Mouse (Mus musculus): Measurements from ENCODE around the gene Taf5l. TPM values are rescaled to one million over a fixed set of nuclear protein-coding genes. Genes with fewer than 3 reads are reported as not detected.
"Not testable (repeated sequence)": the region's sequence is repeated elsewhere in the genome, so short reads cannot be mapped to it uniquely, and the experiment has no call there.

Taf5l gene
- polyA plus RNA-seq, 1 experiment from 2014 or later = 28.0 TPM

DNA sequence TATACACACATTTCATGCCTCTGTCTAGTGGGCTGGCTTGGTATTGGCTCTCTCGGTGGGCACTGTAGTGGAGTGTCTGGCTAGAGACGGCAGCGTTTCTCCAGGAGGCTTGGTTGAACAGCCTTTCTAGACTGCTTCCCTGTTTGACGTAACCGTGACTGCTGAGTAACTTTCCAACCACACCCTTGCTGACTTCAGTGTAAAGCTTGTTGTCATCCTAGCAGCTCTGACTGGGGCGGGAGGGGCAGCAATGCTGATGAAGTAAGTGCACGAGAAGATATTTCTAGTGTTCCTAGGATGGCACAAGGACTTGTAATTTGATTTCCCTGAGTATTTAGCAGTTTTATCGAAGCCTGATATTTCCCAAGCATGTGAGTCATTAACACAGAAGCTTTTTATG, 24.7 kb upstream of the Taf5l start:
- Histone ChIP-seq H3K9me3 (replicated peaks; ENCODE audit: control insufficient read depth, low read length) (no peaks in the 10 kb centered on the region), H3K9ac (ENCODE audit: low read length) (no peak overlapping the region), H3K4me3 (replicated peaks; ENCODE audit: low read length) (no peak overlapping the region), H3K36me3 (ENCODE audit: control insufficient read depth, insufficient read depth, low read length) (no peaks in the 10 kb centered on the region), H3K27ac (ENCODE audit: low read length) (no peak overlapping the region), H3K27me3 (ENCODE audit: control insufficient read depth, insufficient read depth, low read length) (no peaks in the 10 kb centered on the region), H3K4me1 (ENCODE audit: control insufficient read depth, insufficient read depth, low read length) (no peaks in the 10 kb centered on the region), H3K4me2 (ENCODE audit: low read depth, low read length) (no peak overlapping the region)
- 0 out of 2 replicates have a peak, but pooled peaks have one; percentile 40 for ATAC-seq (ENCODE audit: insufficient read depth, low FRiP score)
- WGBS = 81% methylated on average over 8 of the region's 8 CpGs

DNA sequence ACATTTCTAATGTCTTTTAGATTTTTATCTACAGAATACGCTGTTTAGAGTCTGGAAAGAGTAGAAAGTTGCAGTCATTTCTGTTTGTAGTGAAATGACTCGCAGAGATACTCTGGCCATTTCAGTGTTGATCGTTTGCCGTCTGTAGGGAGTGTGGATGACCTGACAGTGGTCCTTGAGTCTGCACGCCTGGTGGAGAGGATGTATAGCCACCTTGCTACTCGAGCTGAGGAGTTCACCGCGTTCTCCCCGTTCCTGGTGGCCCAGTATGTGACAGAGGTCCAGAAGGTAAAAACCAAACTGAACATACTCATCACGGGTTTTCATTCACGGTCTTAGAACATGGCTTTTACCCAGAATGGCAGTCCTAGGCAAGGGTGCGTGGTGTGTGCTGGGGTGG, 23.7 kb upstream of the Taf5l start:
- H3K9ac ChIP-seq (ENCODE audit: low read length) = no peak overlapping the region
- no peaks in the 10 kb centered on the region for H3K4me1 ChIP-seq (ENCODE audit: control insufficient read depth, insufficient read depth, low read length)
- no peaks in the 10 kb centered on the region for H3K36me3 ChIP-seq (ENCODE audit: control insufficient read depth, insufficient read depth, low read length)
- H3K4me2 ChIP-seq (ENCODE audit: low read depth, low read length) = no peak overlapping the region
- ATAC-seq (ENCODE audit: insufficient read depth, low FRiP score) = no peak
- no peak overlapping the region for H3K4me3 ChIP-seq (replicated peaks; ENCODE audit: low read length)
- no peaks in the 10 kb centered on the region for H3K27me3 ChIP-seq (ENCODE audit: control insufficient read depth, insufficient read depth, low read length)
- WGBS = 90% methylated on average over 12 of the region's 12 CpGs
- no peak overlapping the region for H3K27ac ChIP-seq (ENCODE audit: low read length)
- H3K9me3 ChIP-seq (replicated peaks; ENCODE audit: control insufficient read depth, low read length) = no peaks in the 10 kb centered on the region

DNA sequence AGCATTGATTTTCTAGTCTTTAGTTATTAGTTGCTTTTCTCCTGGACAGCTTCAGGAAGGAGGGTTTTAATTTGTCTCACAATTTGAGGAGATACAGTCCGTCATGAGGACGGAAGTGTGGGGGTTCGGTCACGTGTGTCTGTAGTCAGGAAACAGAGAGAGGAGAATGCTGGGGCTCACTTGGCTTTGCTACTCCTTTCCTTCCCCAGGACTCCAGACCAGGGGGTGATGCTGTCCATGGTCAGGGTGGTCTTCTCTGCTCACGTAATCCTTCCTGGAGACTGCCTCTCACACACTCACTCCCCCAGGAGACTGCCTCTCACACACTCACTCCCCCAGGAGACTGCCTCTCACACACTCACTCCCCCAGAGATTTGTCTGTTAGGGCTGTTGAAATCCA, 23.2 kb upstream of the Taf5l start:
- 89% methylated on average over 5 of the region's 5 CpGs for WGBS
- Histone ChIP-seq H3K4me2 (ENCODE audit: low read depth, low read length) (no peak overlapping the region), H3K36me3 (ENCODE audit: control insufficient read depth, insufficient read depth, low read length) (no peaks in the 10 kb centered on the region), H3K4me3 (replicated peaks; ENCODE audit: low read length) (no peak overlapping the region), H3K9ac (ENCODE audit: low read length) (no peak overlapping the region), H3K27ac (ENCODE audit: low read length) (no peak overlapping the region), H3K4me1 (ENCODE audit: control insufficient read depth, insufficient read depth, low read length) (no peaks in the 10 kb centered on the region), H3K9me3 (replicated peaks; ENCODE audit: control insufficient read depth, low read length) (no peaks in the 10 kb centered on the region), H3K27me3 (ENCODE audit: control insufficient read depth, insufficient read depth, low read length) (no peaks in the 10 kb centered on the region)
- ATAC-seq (ENCODE audit: insufficient read depth, low FRiP score) = no peak

DNA sequence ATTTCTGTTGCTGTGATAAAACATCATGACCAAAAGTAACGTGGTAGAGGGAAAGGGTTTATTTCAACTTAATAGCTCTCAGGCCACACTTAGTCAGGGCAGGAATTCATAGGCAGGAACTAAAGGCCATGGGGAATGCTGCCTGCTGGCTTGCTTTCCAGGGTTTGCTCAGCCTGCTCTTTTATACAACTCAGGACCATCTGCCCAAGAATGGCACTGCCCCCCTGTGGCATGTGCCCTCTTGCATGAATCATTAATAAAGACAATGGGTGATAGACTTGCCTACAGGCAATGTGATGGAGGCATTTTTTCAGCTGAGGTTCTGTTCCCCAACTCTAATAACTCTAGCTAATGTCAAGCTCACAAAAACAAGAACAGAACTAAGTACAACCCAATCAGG, 21.0 kb upstream of the Taf5l start:
- ATAC-seq (ENCODE audit: insufficient read depth, low FRiP score) = no peak
- Histone ChIP-seq H3K9ac (ENCODE audit: low read length) (no peak overlapping the region), H3K4me1 (ENCODE audit: control insufficient read depth, insufficient read depth, low read length) (no peaks in the 10 kb centered on the region), H3K9me3 (replicated peaks; ENCODE audit: control insufficient read depth, low read length) (no peaks in the 10 kb centered on the region), H3K27ac (ENCODE audit: low read length) (no peak overlapping the region), H3K4me3 (replicated peaks; ENCODE audit: low read length) (no peak overlapping the region), H3K27me3 (ENCODE audit: control insufficient read depth, insufficient read depth, low read length) (no peaks in the 10 kb centered on the region), H3K4me2 (ENCODE audit: low read depth, low read length) (no peak overlapping the region), H3K36me3 (ENCODE audit: control insufficient read depth, insufficient read depth, low read length) (peaks cover 4% of the 10 kb centered on the region; the same call in 1 of the 2 replicates)
- 89% methylated on average over 1 of the region's 1 CpGs for WGBS

DNA sequence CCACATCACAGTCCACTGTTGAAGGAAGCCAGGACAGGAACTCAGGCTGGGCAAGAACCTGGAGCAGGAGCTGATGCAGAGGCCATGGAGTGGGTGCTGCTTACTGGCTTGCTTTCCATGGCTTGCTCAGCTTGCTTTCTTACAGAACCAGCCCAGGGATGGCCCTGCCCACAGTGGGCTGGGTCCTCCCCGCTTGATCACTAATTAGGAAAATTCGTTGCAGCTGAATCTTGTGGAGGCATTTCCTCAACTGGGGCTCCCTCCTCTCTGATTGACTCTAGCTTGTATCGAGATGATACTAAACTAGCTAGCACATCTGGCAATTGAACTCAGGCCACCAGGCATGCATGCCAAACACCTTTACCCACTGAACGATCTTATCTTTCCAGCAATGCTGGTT, 18.2 kb upstream of the Taf5l start:
- Histone ChIP-seq H3K4me2 (ENCODE audit: low read depth, low read length) (no peak overlapping the region), H3K27me3 (ENCODE audit: control insufficient read depth, insufficient read depth, low read length) (no peaks in the 10 kb centered on the region), H3K4me3 (replicated peaks; ENCODE audit: low read length) (no peak overlapping the region), H3K9me3 (replicated peaks; ENCODE audit: control insufficient read depth, low read length) (no peaks in the 10 kb centered on the region), H3K4me1 (ENCODE audit: control insufficient read depth, insufficient read depth, low read length) (no peaks in the 10 kb centered on the region), H3K27ac (ENCODE audit: low read length) (no peak overlapping the region), H3K36me3 (ENCODE audit: control insufficient read depth, insufficient read depth, low read length) (peaks cover 8% of the 10 kb centered on the region; the same call in 1 of the 2 replicates), H3K9ac (ENCODE audit: low read length) (no peak overlapping the region)
- ATAC-seq (ENCODE audit: insufficient read depth, low FRiP score) = no peak
- 83% methylated on average over 4 of the region's 4 CpGs for WGBS

DNA sequence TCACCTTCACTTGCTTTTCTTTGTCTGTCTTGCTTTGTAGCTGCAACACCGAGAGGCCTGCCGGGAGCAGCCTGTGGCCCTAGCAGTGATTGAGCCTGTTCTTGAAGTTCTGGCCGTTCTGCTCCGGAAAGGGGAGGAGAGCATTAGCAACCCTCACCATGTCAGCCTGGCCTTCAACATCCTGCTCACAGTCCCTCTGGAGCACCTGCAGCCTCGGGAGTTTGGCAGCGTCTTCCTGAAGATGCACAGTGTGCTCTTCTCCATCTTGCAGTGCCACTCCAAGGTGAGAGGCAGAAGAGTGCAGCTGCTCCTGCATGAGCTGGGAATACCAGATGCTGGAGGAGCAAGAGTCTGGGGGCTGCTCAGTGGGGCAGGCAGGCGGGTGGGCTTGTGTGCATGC, 16.9 kb upstream of the Taf5l start:
- Histone ChIP-seq H3K9me3 (replicated peaks; ENCODE audit: control insufficient read depth, low read length) (no peaks in the 10 kb centered on the region), H3K4me2 (ENCODE audit: low read depth, low read length) (no peak overlapping the region), H3K27me3 (ENCODE audit: control insufficient read depth, insufficient read depth, low read length) (no peaks in the 10 kb centered on the region), H3K27ac (ENCODE audit: low read length) (no peak overlapping the region), H3K36me3 (ENCODE audit: control insufficient read depth, insufficient read depth, low read length) (peaks cover 8% of the 10 kb centered on the region; the same call in 1 of the 2 replicates), H3K4me3 (replicated peaks; ENCODE audit: low read length) (no peak overlapping the region), H3K4me1 (ENCODE audit: control insufficient read depth, insufficient read depth, low read length) (no peaks in the 10 kb centered on the region), H3K9ac (ENCODE audit: low read length) (no peak overlapping the region)
- 90% methylated on average over 7 of the region's 7 CpGs for WGBS
- no peak for ATAC-seq (ENCODE audit: insufficient read depth, low FRiP score)

DNA sequence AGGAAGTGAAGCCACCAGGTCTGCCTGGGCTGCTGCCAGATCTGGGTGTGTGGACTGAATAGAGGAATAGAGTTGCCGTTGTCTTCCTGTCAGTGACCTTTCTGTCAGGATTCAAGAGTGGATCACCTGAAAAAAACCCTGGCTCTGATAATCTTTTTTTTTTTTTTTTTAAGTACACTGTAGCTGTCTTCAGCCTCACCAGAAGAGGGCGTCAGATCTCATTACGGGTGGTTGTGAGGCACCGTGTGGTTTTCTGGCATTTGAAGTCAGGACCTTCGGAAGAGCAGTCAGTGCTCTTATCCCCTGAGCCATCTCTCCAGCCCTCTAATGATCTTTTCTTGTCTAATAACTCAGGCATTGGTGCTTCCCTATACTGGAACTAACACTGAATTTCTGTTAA, 12.2 kb upstream of the Taf5l start:
- Histone ChIP-seq H3K27ac (ENCODE audit: low read length) (no peak overlapping the region), H3K36me3 (ENCODE audit: control insufficient read depth, insufficient read depth, low read length) (peaks cover 28% of the 10 kb centered on the region; the same call in 1 of the 2 replicates), H3K4me2 (ENCODE audit: low read depth, low read length) (no peak overlapping the region), H3K4me3 (replicated peaks; ENCODE audit: low read length) (no peak overlapping the region), H3K9me3 (replicated peaks; ENCODE audit: control insufficient read depth, low read length) (no peaks in the 10 kb centered on the region), H3K9ac (ENCODE audit: low read length) (no peak overlapping the region), H3K27me3 (ENCODE audit: control insufficient read depth, insufficient read depth, low read length) (no peaks in the 10 kb centered on the region), H3K4me1 (ENCODE audit: control insufficient read depth, insufficient read depth, low read length) (no peaks in the 10 kb centered on the region)
- ATAC-seq (ENCODE audit: insufficient read depth, low FRiP score) = no peak
- 65% methylated on average over 5 of the region's 5 CpGs for WGBS

DNA sequence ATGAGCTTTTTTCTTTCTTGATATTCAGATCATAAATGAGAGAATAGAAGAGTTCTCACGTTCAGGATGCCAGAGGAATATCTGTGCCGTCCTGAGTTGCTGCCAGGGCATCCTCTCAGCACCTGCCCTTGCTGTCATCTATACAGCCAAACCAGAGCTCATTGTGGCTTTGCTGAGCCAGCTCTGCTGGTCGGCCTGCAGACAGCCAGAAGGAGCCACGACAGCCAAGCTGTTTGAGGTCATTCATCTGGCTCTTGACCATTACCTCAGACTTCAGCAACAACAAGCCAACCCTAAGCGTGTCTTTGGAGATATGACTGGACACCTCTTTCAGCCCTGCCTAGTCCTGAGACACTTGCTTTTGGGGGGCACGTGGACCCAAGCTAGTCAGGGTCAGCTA, 6.6 kb upstream of the Taf5l start:
- no peak overlapping the region for H3K4me2 ChIP-seq (ENCODE audit: low read depth, low read length)
- H3K27me3 ChIP-seq (ENCODE audit: control insufficient read depth, insufficient read depth, low read length) = no peaks in the 10 kb centered on the region
- no peak overlapping the region for H3K9ac ChIP-seq (ENCODE audit: low read length)
- H3K36me3 ChIP-seq (ENCODE audit: control insufficient read depth, insufficient read depth, low read length) = peaks cover 23% of the 10 kb centered on the region; the same call in 1 of the 2 replicates
- H3K27ac ChIP-seq (ENCODE audit: low read length) = no peak overlapping the region
- ATAC-seq (ENCODE audit: insufficient read depth, low FRiP score) = no peak
- no peaks in the 10 kb centered on the region for H3K9me3 ChIP-seq (replicated peaks; ENCODE audit: control insufficient read depth, low read length)
- 87% methylated on average over 6 of the region's 6 CpGs for WGBS
- no peaks in the 10 kb centered on the region for H3K4me1 ChIP-seq (ENCODE audit: control insufficient read depth, insufficient read depth, low read length)
- H3K4me3 ChIP-seq (replicated peaks; ENCODE audit: low read length) = no peak overlapping the region

DNA sequence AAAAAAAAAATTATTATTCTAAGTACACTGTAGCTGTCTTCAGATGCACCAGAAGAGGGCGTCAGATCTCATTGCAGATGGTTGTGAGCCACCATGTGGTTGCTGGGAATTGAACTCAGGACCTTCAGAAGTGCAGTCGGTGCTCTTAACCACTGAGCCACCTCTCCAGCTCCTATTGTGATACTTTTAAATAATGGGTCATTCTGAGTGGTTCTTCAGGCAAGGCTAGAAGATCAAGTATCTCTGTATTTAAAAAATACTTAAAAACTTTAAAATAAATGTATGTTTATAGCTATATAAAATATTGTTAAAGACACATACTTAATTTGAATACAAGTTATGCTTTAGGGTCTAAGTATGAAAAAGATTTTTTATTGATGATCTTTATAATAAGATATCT, 5.1 kb upstream of the Taf5l start:
- not testable (repeated sequence) for H3K4me1 ChIP-seq (ENCODE audit: control insufficient read depth, insufficient read depth, low read length); H3K27ac ChIP-seq (ENCODE audit: low read length); H3K4me2 ChIP-seq (ENCODE audit: low read depth, low read length); H3K27me3 ChIP-seq (ENCODE audit: control insufficient read depth, insufficient read depth, low read length); H3K9ac ChIP-seq (ENCODE audit: low read length); H3K9me3 ChIP-seq (replicated peaks; ENCODE audit: control insufficient read depth, low read length); H3K4me3 ChIP-seq (replicated peaks; ENCODE audit: low read length); ATAC-seq (ENCODE audit: insufficient read depth, low FRiP score)
- peaks cover 22% of the 10 kb centered on the region; the same call in 1 of the 2 replicates for H3K36me3 ChIP-seq (ENCODE audit: control insufficient read depth, insufficient read depth, low read length)
- WGBS = 76% methylated on average over 2 of the region's 2 CpGs

All from stomach, embryonic 16.5 days (tissue).